Mouse (Mus musculus) bone marrow, adult 2 months (tissue): ENCODE results near the gene Itgb5.

Source experiments
- CTCF ChIP-seq: fragments of 200-500 bp; IDR thresholded peaks from 2 replicates; pipeline ENCODE4 v1.5.1; 2011; ENCODE audit warnings: low read length, control low read depth; ENCODE audit not compliant: control insufficient read depth, insufficient read depth
- POLR2A ChIP-seq: fragments of 200-500 bp; IDR thresholded peaks from 2 replicates; pipeline ENCODE4 v1.6.1; 2011; ENCODE audit warnings: low read depth, mild to moderate bottlenecking, control low read depth, low read length, borderline replicate concordance; ENCODE audit not compliant: control insufficient read depth

- TF ChIP-seq POLR2A: no peak
- no peak for TF ChIP-seq CTCF
Measured at GRCm38 (mm10) chr16:33947664-33948571, 118.5 kb downstream of the Itgb5 start.
